Mouse (Mus musculus): Measurements from ENCODE around the gene Agfg2. TPM values are rescaled to one million over a fixed set of nuclear protein-coding genes. Genes with fewer than 3 reads are reported as not detected.

Agfg2 gene
- polyA plus RNA-seq, 1 experiment from 2014 or later, result 14.8 TPM

GRCm38 (mm10) chr5:137713454-137713853 is 28.9 kb upstream of the Agfg2 start:
- no peaks in the 10 kb centered on the region for H3K4me1 ChIP-seq (ENCODE audit: control insufficient read depth, insufficient read depth, low read length)
- no peak overlapping the region for H3K4me2 ChIP-seq (replicated peaks; ENCODE audit: low read depth, low read length)
- H3K27ac ChIP-seq (ENCODE audit: low read depth, low read length), result no peak overlapping the region
- H3K9me3 ChIP-seq (ENCODE audit: control insufficient read depth, low read length), result no peaks in the 10 kb centered on the region
- no peak for ATAC-seq (ENCODE audit: low FRiP score, low TSS enrichment)
- no peak overlapping the region for H3K4me3 ChIP-seq (ENCODE audit: low read length)
- WGBS, result 88% methylated on average over 5 of the region's 5 CpGs
- no peaks in the 10 kb centered on the region for H3K27me3 ChIP-seq (ENCODE audit: control insufficient read depth, insufficient read depth, low read length)
- H3K36me3 ChIP-seq (ENCODE audit: control insufficient read depth, insufficient read depth, low read length), result no peaks in the 10 kb centered on the region
- no peak overlapping the region for H3K9ac ChIP-seq (ENCODE audit: low read depth, low read length)

DNA sequence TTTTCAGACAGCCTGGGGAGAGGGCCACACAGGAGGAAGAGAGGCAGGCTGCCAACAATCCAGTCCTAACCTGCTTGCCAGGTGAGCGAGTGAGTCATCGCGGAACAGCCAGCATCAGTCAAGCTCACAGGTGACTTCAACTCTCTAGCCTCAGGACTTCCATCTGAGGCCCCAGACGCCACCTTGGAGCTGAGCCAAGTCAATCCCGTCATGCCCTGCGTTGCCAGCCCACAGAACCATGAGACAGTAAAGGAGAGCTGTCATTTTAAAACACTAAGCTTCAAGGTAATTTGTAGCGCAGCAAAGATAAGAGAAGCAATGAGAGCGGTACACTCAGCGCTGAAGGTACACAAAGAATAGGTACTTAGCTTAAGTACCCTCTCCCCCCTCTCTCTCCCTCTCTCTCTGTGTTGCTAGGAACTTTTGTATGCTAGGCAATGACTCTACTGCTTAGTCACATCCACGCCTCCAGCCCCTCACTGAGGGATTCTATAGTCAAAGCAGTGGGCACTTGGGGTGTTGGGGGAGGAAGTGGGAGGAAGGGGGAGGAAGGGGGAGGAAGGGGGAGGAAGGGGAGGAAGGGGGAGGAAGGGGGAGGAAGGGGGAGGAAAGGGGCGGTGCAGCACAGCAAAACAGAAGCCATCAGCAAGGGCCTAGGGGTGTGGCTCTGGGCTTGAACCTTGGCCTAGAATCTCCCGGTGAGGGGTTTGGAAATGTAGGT is 22.5 kb upstream of the Agfg2 start:
- Histone ChIP-seq H3K4me3 (ENCODE audit: low read length) (no peak overlapping the region), H3K9ac (ENCODE audit: low read depth, low read length) (no peak overlapping the region), H3K4me1 (ENCODE audit: control insufficient read depth, insufficient read depth, low read length) (no peaks in the 10 kb centered on the region), H3K27ac (ENCODE audit: low read depth, low read length) (0 out of 2 replicates have a peak overlapping the region, but pooled peaks have one; percentile 48), H3K36me3 (ENCODE audit: control insufficient read depth, insufficient read depth, low read length) (no peaks in the 10 kb centered on the region), H3K9me3 (ENCODE audit: control insufficient read depth, low read length) (no peaks in the 10 kb centered on the region), H3K4me2 (replicated peaks; ENCODE audit: low read depth, low read length) (no peak overlapping the region), H3K27me3 (ENCODE audit: control insufficient read depth, insufficient read depth, low read length) (no peaks in the 10 kb centered on the region)
- WGBS, result 68% methylated on average over 12 of the region's 12 CpGs
- peak; percentile 78 for ATAC-seq (ENCODE audit: low FRiP score, low TSS enrichment)

DNA sequence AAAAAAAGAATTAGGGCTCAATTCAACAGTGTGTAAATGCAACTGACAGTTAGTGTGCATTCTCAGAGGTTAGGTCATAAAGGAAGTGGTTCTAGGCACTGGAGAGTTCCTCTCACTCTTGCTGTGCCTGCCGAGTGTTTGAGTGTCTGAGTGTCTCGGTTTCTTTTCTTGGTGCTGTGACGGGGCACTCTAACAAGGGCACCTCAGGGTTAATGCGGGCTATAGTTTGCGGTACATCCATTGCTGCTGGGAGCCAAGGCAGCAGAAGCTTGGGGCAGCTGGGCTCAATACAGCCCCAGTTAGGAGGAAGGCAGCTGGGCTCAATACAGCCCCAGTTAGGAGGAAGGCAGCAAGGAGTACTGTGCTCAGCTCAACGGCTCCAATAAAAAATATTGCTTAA is 20.7 kb upstream of the Agfg2 start:
- Histone ChIP-seq H3K4me3 (ENCODE audit: low read length) (no peak overlapping the region), H3K27me3 (ENCODE audit: control insufficient read depth, insufficient read depth, low read length) (no peaks in the 10 kb centered on the region), H3K27ac (ENCODE audit: low read depth, low read length) (no peak overlapping the region), H3K4me1 (ENCODE audit: control insufficient read depth, insufficient read depth, low read length) (no peaks in the 10 kb centered on the region), H3K4me2 (replicated peaks; ENCODE audit: low read depth, low read length) (no peak overlapping the region), H3K36me3 (ENCODE audit: control insufficient read depth, insufficient read depth, low read length) (no peaks in the 10 kb centered on the region), H3K9ac (ENCODE audit: low read depth, low read length) (no peak overlapping the region), H3K9me3 (ENCODE audit: control insufficient read depth, low read length) (no peaks in the 10 kb centered on the region)
- WGBS, result 35% methylated on average over 6 of the region's 6 CpGs
- ATAC-seq (ENCODE audit: low FRiP score, low TSS enrichment), result no peak

GRCm38 (mm10) chr5:137699850-137700249 is 15.3 kb upstream of the Agfg2 start:
- no peaks in the 10 kb centered on the region for H3K27me3 ChIP-seq (ENCODE audit: control insufficient read depth, insufficient read depth, low read length)
- no peak for ATAC-seq (ENCODE audit: low FRiP score, low TSS enrichment)

GRCm38 (mm10) chr5:137699080-137699479 is 14.6 kb upstream of the Agfg2 start:
- no peak overlapping the region for H3K27ac ChIP-seq (ENCODE audit: low read depth, low read length)
- H3K36me3 ChIP-seq (ENCODE audit: control insufficient read depth, insufficient read depth, low read length), result no peaks in the 10 kb centered on the region
- H3K4me1 ChIP-seq (ENCODE audit: control insufficient read depth, insufficient read depth, low read length), result no peaks in the 10 kb centered on the region
- H3K9ac ChIP-seq (ENCODE audit: low read depth, low read length), result no peak overlapping the region
- 77% methylated on average over 3 of the region's 3 CpGs for WGBS
- no peaks in the 10 kb centered on the region for H3K27me3 ChIP-seq (ENCODE audit: control insufficient read depth, insufficient read depth, low read length)
- no peaks in the 10 kb centered on the region for H3K9me3 ChIP-seq (ENCODE audit: control insufficient read depth, low read length)
- no peak overlapping the region for H3K4me3 ChIP-seq (ENCODE audit: low read length)
- no peak for ATAC-seq (ENCODE audit: low FRiP score, low TSS enrichment)
- H3K4me2 ChIP-seq (replicated peaks; ENCODE audit: low read depth, low read length), result no peak overlapping the region

More at GRCm38 (mm10) chr5:137699850-137700249, 15.3 kb upstream of the Agfg2 start:
- no peak overlapping the region for H3K9ac ChIP-seq (ENCODE audit: low read depth, low read length)
- H3K4me1 ChIP-seq (ENCODE audit: control insufficient read depth, insufficient read depth, low read length), result no peaks in the 10 kb centered on the region
- H3K9me3 ChIP-seq (ENCODE audit: control insufficient read depth, low read length), result no peaks in the 10 kb centered on the region
- no peak overlapping the region for H3K4me3 ChIP-seq (ENCODE audit: low read length)
- H3K4me2 ChIP-seq (replicated peaks; ENCODE audit: low read depth, low read length), result no peak overlapping the region
- WGBS, result 67% methylated on average over 2 of the region's 2 CpGs
- no peak overlapping the region for H3K27ac ChIP-seq (ENCODE audit: low read depth, low read length)
- H3K36me3 ChIP-seq (ENCODE audit: control insufficient read depth, insufficient read depth, low read length), result no peaks in the 10 kb centered on the region

DNA sequence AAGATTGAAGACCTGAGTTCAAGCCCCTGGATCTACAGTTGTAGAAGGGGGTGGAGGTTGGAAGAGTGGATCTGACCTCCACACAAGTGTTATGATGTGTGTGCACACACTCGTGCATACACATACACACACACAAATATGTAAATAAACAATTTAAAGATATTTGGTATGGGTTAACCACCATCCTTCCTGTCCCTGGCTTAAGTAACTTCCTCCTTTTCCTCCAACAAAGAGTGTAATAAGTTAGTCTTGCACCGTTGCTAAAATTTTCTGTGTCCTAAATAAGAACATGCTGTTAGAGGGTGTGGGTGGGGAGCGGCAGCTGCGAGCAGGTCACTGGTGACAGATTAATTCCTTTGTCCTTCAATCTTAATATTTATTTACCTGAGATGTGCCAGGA is 11.4 kb upstream of the Agfg2 start:
- Histone ChIP-seq H3K27me3 (ENCODE audit: control insufficient read depth, insufficient read depth, low read length) (no peaks in the 10 kb centered on the region), H3K36me3 (ENCODE audit: control insufficient read depth, insufficient read depth, low read length) (no peaks in the 10 kb centered on the region), H3K4me1 (ENCODE audit: control insufficient read depth, insufficient read depth, low read length) (no peaks in the 10 kb centered on the region), H3K9me3 (ENCODE audit: control insufficient read depth, low read length) (no peaks in the 10 kb centered on the region), H3K4me3 (ENCODE audit: low read length) (no peak overlapping the region), H3K27ac (ENCODE audit: low read depth, low read length) (no peak overlapping the region), H3K9ac (ENCODE audit: low read depth, low read length) (no peak overlapping the region), H3K4me2 (replicated peaks; ENCODE audit: low read depth, low read length) (no peak overlapping the region)
- ATAC-seq (ENCODE audit: low FRiP score, low TSS enrichment), result no peak
- WGBS, result 81% methylated on average over 4 of the region's 4 CpGs

GRCm38 (mm10) chr5:137694796-137695195 is 10.3 kb upstream of the Agfg2 start:
- no peak overlapping the region for H3K4me2 ChIP-seq (replicated peaks; ENCODE audit: low read depth, low read length)
- no peaks in the 10 kb centered on the region for H3K4me1 ChIP-seq (ENCODE audit: control insufficient read depth, insufficient read depth, low read length)
- no peak overlapping the region for H3K4me3 ChIP-seq (ENCODE audit: low read length)
- no peaks in the 10 kb centered on the region for H3K36me3 ChIP-seq (ENCODE audit: control insufficient read depth, insufficient read depth, low read length)
- no peaks in the 10 kb centered on the region for H3K27me3 ChIP-seq (ENCODE audit: control insufficient read depth, insufficient read depth, low read length)
- WGBS, result 86% methylated on average over 3 of the region's 3 CpGs
- H3K9me3 ChIP-seq (ENCODE audit: control insufficient read depth, low read length), result no peaks in the 10 kb centered on the region
- H3K9ac ChIP-seq (ENCODE audit: low read depth, low read length), result no peak overlapping the region
- H3K27ac ChIP-seq (ENCODE audit: low read depth, low read length), result no peak overlapping the region
- no peak for ATAC-seq (ENCODE audit: low FRiP score, low TSS enrichment)

GRCm38 (mm10) chr5:137691881-137692280 is 7.4 kb upstream of the Agfg2 start:
- H3K9ac ChIP-seq (ENCODE audit: low read depth, low read length), result no peak overlapping the region
- H3K9me3 ChIP-seq (ENCODE audit: control insufficient read depth, low read length), result no peaks in the 10 kb centered on the region
- H3K4me2 ChIP-seq (replicated peaks; ENCODE audit: low read depth, low read length), result no peak overlapping the region
- WGBS, result 68% methylated on average over 1 of the region's 1 CpGs
- H3K36me3 ChIP-seq (ENCODE audit: control insufficient read depth, insufficient read depth, low read length), result no peaks in the 10 kb centered on the region
- ATAC-seq (ENCODE audit: low FRiP score, low TSS enrichment), result no peak
- no peaks in the 10 kb centered on the region for H3K27me3 ChIP-seq (ENCODE audit: control insufficient read depth, insufficient read depth, low read length)
- no peak overlapping the region for H3K27ac ChIP-seq (ENCODE audit: low read depth, low read length)
- no peaks in the 10 kb centered on the region for H3K4me1 ChIP-seq (ENCODE audit: control insufficient read depth, insufficient read depth, low read length)
- H3K4me3 ChIP-seq (ENCODE audit: low read length), result no peak overlapping the region

- WGBS, result 40% methylated on average over 9 of the region's 9 CpGs
- Histone ChIP-seq H3K27me3 (ENCODE audit: control insufficient read depth, insufficient read depth, low read length) (no peaks in the 10 kb centered on the region), H3K9ac (ENCODE audit: low read depth, low read length) (no peak overlapping the region), H3K9me3 (ENCODE audit: control insufficient read depth, low read length) (no peaks in the 10 kb centered on the region), H3K4me3 (ENCODE audit: low read length) (no peak overlapping the region), H3K4me1 (ENCODE audit: control insufficient read depth, insufficient read depth, low read length) (no peaks in the 10 kb centered on the region), H3K36me3 (ENCODE audit: control insufficient read depth, insufficient read depth, low read length) (no peaks in the 10 kb centered on the region), H3K4me2 (replicated peaks; ENCODE audit: low read depth, low read length) (no peak overlapping the region), H3K27ac (ENCODE audit: low read depth, low read length) (no peak overlapping the region)
- ATAC-seq (ENCODE audit: low FRiP score, low TSS enrichment), result no peak
Measured at GRCm38 (mm10) chr5:137690531-137690930, 6.0 kb upstream of the Agfg2 start.
